Mouse (Mus musculus) midbrain, embryonic 14.5 days (tissue): Measurements from ENCODE around the gene Gpr62. TPM values are rescaled to one million over a fixed set of nuclear protein-coding genes. Genes with fewer than 3 reads are reported as not detected.
A peak's percentile ranks its signal among the peaks of the same experiment; 100 is the strongest.

Experiments
- ATAC-seq: fragments of 200-750 bp; cut with Nextera tagmentation; 2 replicates; pipeline ENCODE4 v1.8.0; 2017; ENCODE audit warnings: moderate number of reproducible peaks, moderate library complexity; ENCODE audit not compliant: low FRiP score, low TSS enrichment
- DNase-seq: peaks from one replicate; pipeline ENCODE4 v3.0.0-alpha.2; 2015
- H3K27ac ChIP-seq: fragments of 300-500 bp; sonication (generic); replicated peaks from 2 replicates; pipeline ENCODE4 v1.5.1; 2014; ENCODE audit warnings: mild to moderate bottlenecking, low read depth, low read length, moderate library complexity
- H3K27me3 ChIP-seq: fragments of 300-500 bp; sonication (generic); 2 replicates; pipeline ENCODE4 v1.6.1; 2014; ENCODE audit warnings: low read length, control low read depth, mixed read lengths; ENCODE audit not compliant: control insufficient read depth, insufficient read depth
- H3K36me3 ChIP-seq: fragments of 300-500 bp; sonication (generic); 2 replicates; pipeline ENCODE4 v1.6.1; 2014; ENCODE audit warnings: low read length, control low read depth; ENCODE audit not compliant: control insufficient read depth, insufficient read depth
- H3K4me1 ChIP-seq: fragments of 300-500 bp; sonication (generic); 2 replicates; pipeline ENCODE4 v1.6.1; 2014; ENCODE audit warnings: mild to moderate bottlenecking, antibody characterized with exemption, low read length, control low read depth; ENCODE audit not compliant: control insufficient read depth, insufficient read depth
- H3K4me2 ChIP-seq: fragments of 300-500 bp; sonication (generic); 2 replicates; pipeline ENCODE4 v1.6.1; 2014; ENCODE audit warnings: mild to moderate bottlenecking, low read length, moderate library complexity
- H3K4me3 ChIP-seq: fragments of 300-500 bp; sonication (generic); replicated peaks from 2 replicates; pipeline ENCODE4 v1.5.1; 2014; ENCODE audit warnings: low read depth, low read length
- H3K9ac ChIP-seq: fragments of 300-500 bp; sonication (generic); replicated peaks from 2 replicates; pipeline ENCODE4 v1.6.1; 2014; ENCODE audit warnings: mild to moderate bottlenecking, low read length, moderate library complexity
- H3K9me3 ChIP-seq: fragments of 300-500 bp; sonication (generic); 2 replicates; pipeline ENCODE4 v1.6.1; 2016; ENCODE audit warnings: low read length, control low read depth, mixed read lengths; ENCODE audit not compliant: control insufficient read depth
- WGBS: fragments of 180-500 bp; shearing (Covaris S2); extraction: QIAGEN DNeasy Blood & Tissue Kit; methylation state at CpG from one replicate; pipeline ENCODE4 v1.1.7; 2014; 5-methylcytosine and 5-hydroxymethylcytosine counted together
- polyA plus RNA-seq: library from polyadenylated mRNA; unstranded; fragments of >200 nt; fragmentation: Nextera tagmentation; extraction: Ambion mirVana; gene quantifications from 2 replicates; pipeline ENCODE4 v1.2.1, GENCODE M21; 2014

Gpr62 gene
- polyA plus RNA-seq, 1 experiment from 2014 or later: 0.93 TPM

DNA sequence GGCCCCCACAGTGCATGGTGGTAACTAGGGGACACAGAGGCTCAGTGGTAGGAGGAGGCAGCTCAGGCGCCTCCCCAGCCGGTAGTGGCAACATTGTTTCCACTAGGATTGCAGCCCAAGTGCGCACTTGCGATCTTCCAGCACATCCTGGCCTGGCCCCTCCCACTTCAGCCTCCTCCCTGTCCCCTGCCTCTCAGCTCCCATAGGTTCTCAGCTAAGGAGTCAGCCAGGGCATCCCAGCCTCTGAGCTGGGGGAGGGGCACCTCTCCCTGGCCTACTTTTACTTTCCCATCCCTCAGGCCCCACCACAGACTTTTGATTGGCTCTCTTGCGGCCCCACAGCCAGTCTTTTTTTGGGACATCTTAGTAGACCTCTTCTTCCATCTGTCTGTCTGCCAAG lies 6.2 kb upstream of the Gpr62 start:
- Histone ChIP-seq H3K4me1 (0 out of 2 replicates have a peak, but pooled peaks cover 4% of the 10 kb centered on the region), H3K4me2 (no peak overlapping the region), H3K9me3 (no peaks in the 10 kb centered on the region), H3K36me3 (no peaks in the 10 kb centered on the region), H3K27ac (no peak overlapping the region), H3K4me3 (no peak overlapping the region), H3K9ac (no peak overlapping the region), H3K27me3 (no peaks in the 10 kb centered on the region)
- 24% methylated on average over 5 of the region's 5 CpGs for WGBS
- ATAC-seq: no peak
- no peak for DNase-seq

GRCm38 (mm10) chr9:106470991-106471750 lies 5.4 kb upstream of the Gpr62 start:
- WGBS: 61% methylated on average over 14 of the region's 14 CpGs
- no peaks in the 10 kb centered on the region for H3K27me3 ChIP-seq
- H3K4me2 ChIP-seq: no peak overlapping the region
- peaks cover 4% of the 10 kb centered on the region; the same call in 1 of the 2 replicates for H3K4me1 ChIP-seq
- DNase-seq (no peak), ATAC-seq (no peak)
- H3K36me3 ChIP-seq: no peaks in the 10 kb centered on the region
- no peak overlapping the region for H3K4me3 ChIP-seq
- no peak overlapping the region for H3K27ac ChIP-seq
- no peaks in the 10 kb centered on the region for H3K9me3 ChIP-seq
- H3K9ac ChIP-seq: no peak overlapping the region

DNA sequence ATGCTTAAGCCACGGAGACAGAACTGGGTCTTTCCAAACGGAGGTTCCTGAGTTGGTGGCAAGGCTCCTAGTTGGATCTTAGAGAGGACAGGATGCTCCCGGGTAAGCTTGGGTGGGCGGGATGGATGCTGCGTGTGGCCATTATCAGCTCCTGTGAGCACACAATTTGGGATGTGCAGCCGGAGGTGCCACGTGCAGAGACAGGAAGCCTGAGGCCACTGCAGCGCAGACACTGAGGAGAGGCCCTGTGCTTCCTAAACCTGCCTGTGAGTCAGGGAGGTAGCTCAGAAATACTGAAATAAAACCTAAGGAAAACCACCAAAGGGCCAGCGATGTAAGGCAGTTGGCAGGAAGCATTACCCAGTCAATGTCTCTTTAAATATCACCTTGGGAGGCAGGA lies 4.0 kb upstream of the Gpr62 start:
- Histone ChIP-seq H3K27ac (no peak overlapping the region), H3K4me2 (no peak overlapping the region), H3K9me3 (no peaks in the 10 kb centered on the region), H3K4me1 (peaks cover 18% of the 10 kb centered on the region), H3K4me3 (no peak overlapping the region), H3K36me3 (no peaks in the 10 kb centered on the region), H3K9ac (no peak overlapping the region), H3K27me3 (no peaks in the 10 kb centered on the region)
- 77% methylated on average over 9 of the region's 9 CpGs for WGBS
- ATAC-seq: no peak
- no peak for DNase-seq

- Histone ChIP-seq H3K4me1 (peaks cover 22% of the 10 kb centered on the region), H3K4me2 (no peak overlapping the region), H3K27ac (no peak overlapping the region), H3K4me3 (no peak overlapping the region), H3K9ac (no peak overlapping the region), H3K36me3 (peaks cover 3% of the 10 kb centered on the region), H3K27me3 (no peaks in the 10 kb centered on the region), H3K9me3 (no peaks in the 10 kb centered on the region)
- DNase-seq (no peak), ATAC-seq (no peak)
- 83% methylated on average over 6 of the region's 6 CpGs for WGBS
Observed at GRCm38 (mm10) chr9:106469317-106469716, 3.6 kb upstream of the Gpr62 start.

DNA sequence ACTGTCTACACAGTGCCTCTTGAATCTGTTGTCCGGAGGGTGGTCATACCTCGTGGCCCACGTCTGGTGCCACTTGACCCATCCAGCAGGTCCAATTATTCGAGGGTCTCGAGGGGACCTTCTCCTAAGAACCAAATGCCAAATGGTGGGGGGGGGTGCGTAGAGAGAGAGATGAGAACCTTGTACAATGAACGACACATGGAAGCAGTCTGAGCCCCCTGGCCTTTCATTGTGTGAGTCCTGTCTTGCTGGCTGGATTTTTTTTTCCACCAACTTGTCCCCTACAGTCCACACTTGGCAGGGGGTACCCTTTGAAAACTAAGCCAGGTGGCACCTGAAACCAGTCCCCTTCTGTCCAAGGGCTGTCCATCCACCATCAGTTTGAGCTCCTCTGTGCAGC lies 2.0 kb upstream of the Gpr62 start:
- no peak overlapping the region for H3K4me3 ChIP-seq
- no peak for DNase-seq
- H3K36me3 ChIP-seq: peaks cover 18% of the 10 kb centered on the region
- H3K27ac ChIP-seq: no peak overlapping the region
- WGBS: 90% methylated on average over 7 of the region's 7 CpGs
- no peaks in the 10 kb centered on the region for H3K9me3 ChIP-seq
- no peaks in the 10 kb centered on the region for H3K27me3 ChIP-seq
- peaks cover 20% of the 10 kb centered on the region for H3K4me1 ChIP-seq
- no peak for ATAC-seq
- H3K4me2 ChIP-seq: no peak overlapping the region
- no peak overlapping the region for H3K9ac ChIP-seq

DNA sequence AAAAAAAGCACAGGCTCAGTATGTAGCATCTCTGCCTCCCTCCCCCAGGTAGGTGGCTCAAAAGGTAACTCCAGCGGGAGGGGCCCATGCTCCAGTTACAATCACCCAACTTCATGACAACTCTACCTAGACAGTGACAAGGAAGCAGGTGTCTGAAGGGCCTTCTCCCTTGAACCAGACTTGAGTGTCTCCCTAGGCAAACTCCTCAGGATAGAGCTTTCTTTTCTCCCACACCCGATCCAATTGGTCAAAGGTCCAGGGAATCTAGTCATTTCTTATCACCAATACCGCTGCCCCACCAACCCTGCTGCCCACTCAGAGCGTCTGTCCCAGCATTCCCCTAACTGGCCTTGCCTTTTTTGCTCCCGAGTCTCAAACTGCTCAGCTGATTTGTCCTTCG lies 983 bp upstream of the Gpr62 start:
- WGBS: 93% methylated on average over 6 of the region's 6 CpGs
- Histone ChIP-seq H3K9ac (no peak overlapping the region), H3K27me3 (no peaks in the 10 kb centered on the region), H3K4me2 (no peak overlapping the region), H3K36me3 (peaks cover 28% of the 10 kb centered on the region), H3K27ac (no peak overlapping the region), H3K4me3 (no peak overlapping the region), H3K9me3 (no peaks in the 10 kb centered on the region), H3K4me1 (peaks cover 20% of the 10 kb centered on the region)
- DNase-seq: no peak
- no peak for ATAC-seq

DNA sequence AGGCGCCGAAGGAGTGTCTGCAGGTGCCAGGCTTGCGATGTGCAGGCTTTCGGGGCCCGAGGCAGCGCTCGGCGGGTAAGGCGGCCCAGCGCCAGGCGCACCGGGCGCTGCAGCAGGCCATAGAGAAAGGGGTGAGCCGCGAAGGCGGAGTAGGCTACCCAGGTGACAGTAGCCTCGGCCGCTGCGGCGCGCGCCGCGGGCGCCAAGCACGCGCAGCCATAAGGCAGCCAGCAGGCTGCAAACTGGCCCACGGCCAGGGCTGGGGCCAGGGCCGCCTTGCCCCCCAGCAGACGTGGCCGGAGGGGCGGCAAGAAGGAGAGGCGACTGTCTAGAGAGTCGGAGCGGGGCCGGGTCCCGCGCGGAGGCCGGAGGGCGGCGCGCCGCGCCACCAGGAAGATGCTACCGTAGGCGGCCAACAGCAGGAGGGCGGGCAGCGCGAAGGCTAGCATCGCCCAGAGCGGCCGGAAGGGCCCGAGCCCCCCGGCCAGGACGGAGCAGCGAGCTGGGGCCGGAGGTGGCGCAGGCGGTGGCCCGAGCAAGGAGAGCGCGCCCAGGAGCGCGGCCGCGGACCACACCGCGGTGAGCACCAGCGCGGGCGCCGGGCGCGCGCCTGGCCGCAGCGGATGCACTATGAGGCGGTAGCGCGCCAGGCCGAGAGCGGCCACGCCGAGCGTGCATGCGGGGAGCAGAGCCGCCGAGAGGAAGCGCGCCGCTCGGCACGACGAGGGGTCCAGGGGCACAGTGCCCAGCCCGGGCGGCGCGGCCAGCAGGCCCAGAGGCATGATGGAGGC lies 792 bp downstream of the Gpr62 start:
- H3K4me2 ChIP-seq: peak overlapping the region; percentile 92
- WGBS: 2% methylated on average over 96 of the region's 99 CpGs
- peak overlapping the region; percentile 42 for H3K4me3 ChIP-seq
- no peaks in the 10 kb centered on the region for H3K27me3 ChIP-seq
- H3K9ac ChIP-seq: peak overlapping the region; percentile 85
- peaks cover 22% of the 10 kb centered on the region for H3K4me1 ChIP-seq
- H3K36me3 ChIP-seq: peaks cover 44% of the 10 kb centered on the region
- H3K27ac ChIP-seq: peak overlapping the region; percentile 85
- peak; percentile 74 for ATAC-seq
- no peaks in the 10 kb centered on the region for H3K9me3 ChIP-seq
- peak; percentile 93 for DNase-seq

DNA sequence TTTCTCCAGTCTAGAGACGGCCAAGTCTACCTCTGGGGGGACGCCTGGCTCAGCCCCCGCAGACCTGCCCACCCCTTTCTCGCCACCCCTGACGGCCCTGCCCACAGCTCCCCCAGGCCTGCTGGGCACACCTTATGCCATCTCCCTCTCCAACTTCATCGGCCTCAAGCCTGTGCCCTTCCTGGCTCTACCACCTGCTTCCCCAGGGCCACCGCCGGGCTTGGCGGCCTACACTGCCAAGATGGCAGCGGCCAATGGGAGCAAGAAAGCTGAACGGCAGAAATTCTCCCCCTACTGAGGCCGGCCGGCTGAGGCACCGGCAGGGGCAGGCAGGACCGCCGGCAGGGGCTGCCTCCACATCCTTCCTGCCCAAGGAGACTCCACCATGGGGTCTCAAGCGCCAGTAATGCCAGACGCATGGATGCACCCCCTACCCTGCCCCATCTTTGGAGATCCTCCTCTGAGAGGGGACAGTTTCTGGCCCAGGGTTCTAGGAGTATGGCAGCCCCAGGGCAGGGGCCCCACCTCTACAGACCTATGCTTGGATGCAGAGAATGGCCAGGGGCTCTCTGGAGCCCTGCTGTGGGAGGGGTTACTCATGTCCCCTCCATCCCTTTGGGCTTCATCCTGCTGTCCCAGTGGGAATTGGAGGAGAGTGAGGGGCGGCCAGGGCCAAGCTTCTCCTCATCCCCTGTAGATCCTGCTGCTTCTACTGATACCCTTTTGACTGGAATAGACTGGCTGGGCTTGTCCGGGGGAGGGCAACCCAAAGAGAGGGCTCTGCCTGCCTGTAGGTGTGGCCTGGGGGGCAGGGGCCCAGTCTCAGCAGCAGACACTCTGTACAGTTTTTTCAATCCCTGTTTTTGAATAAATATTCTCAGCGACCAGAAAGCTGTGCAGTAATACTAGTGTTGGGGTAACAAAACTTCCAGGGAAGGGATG lies 2.3 kb downstream of the Gpr62 start:
- H3K4me3 ChIP-seq: no peak overlapping the region
- H3K27me3 ChIP-seq: no peaks in the 10 kb centered on the region
- no peak overlapping the region; the same call in 1 of the 2 replicates for H3K27ac ChIP-seq
- no peak overlapping the region for H3K9ac ChIP-seq
- H3K9me3 ChIP-seq: no peaks in the 10 kb centered on the region
- DNase-seq (no peak), ATAC-seq (no peak)
- peaks cover 26% of the 10 kb centered on the region for H3K4me1 ChIP-seq
- no peak overlapping the region for H3K4me2 ChIP-seq
- peaks cover 52% of the 10 kb centered on the region for H3K36me3 ChIP-seq
- 81% methylated on average over 21 of the region's 21 CpGs for WGBS
